Mouse (Mus musculus) left cerebral cortex, postnatal 25 days (tissue): ENCODE data around the gene Olfr557. TPM values are rescaled to one million over a fixed set of nuclear protein-coding genes. Genes with fewer than 3 reads are reported as not detected.

Experiments
- DNase-seq, 2 experiments: peaks; one replicate each; pipeline ENCODE4 v3.0.0; 2022; ENCODE audit warnings: low spot score in 2 of 2, mixed read lengths in 1 of 2
- intact Hi-C: fragments of 180-260 bp; cut with DNase I; formaldehyde crosslinking; loops from one replicate; pipeline ENCODE4 v1.15.1; 2025
- total RNA-seq, 2 experiments: library from RNA; stranded (reverse); gene quantifications; 2 replicates each; pipeline ENCODE4 v1.2.3; 2021

Gene Olfr557
- total RNA-seq = not detected

DNA sequence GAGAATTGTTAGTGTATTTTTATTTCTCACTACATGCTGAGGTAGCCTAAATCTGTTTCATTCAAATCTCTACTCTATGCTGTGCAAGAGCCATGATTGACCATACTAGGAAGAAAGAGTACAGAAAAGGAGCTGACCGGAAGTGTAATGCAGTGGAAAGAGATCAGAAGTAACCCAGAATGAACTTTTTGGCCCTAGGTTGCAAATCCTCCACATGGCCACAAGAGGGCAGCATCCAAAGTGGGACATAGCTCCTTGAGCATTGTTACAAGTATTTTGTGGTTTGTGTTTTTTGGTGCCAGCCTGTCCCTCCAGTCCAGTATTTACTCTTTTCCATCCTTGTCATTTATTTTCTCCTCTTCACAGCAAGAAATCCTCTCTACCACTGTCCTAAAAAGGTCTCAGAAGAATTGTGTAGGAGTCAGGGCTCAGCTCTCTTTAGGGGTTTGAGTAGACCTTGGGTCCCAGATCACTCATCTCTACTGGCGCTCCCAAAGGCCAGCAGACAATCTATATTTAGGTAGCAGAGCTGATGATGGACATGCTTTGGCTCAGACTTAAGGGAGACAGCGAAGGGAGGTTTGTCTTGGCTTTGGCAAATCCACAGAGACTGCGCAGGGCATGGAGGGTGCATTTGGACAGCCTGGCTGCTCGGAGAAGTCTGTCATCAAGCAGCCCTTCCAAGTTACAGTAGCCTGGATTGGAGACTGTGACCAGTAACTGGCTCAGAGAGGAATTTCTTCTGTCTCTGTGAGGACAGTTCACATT, at the start of gene Olfr557:
Olfr557 (plus strand) TSS at position 553 of the 768 bp plus-strand sequence.
- intact Hi-C loops = loop anchor here (2.0 kb wide), 1 partner anchor 221 kb away; the partner anchor contains the start of gene Olfr571
- DNase-seq = peak; percentile 24 to 31

DNA sequence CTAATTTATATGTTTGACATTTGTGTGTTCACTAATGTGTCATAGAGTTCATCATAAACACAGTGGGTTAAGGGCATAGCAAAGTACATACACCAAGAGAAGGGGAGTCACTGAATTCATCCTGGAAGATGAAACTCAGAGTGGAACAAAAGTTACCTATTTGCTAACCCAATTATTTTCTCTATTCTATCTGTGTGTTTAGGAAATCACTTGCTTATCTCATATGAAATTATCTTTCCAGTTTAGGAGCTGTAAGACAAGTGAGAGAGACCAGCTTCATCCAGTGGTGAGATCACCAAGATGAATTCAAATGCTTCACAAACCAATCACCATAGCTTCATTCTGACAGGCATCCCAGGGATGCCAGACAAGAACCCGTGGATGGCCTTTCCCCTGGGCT, 37.2 kb upstream of the Olfr557 start, which contains the start of gene Olfr555:
Olfr555 (plus strand) TSS at position 301 of the 400 bp plus-strand sequence.
- intact Hi-C loops = no loop called here
- DNase-seq = no peak

DNA sequence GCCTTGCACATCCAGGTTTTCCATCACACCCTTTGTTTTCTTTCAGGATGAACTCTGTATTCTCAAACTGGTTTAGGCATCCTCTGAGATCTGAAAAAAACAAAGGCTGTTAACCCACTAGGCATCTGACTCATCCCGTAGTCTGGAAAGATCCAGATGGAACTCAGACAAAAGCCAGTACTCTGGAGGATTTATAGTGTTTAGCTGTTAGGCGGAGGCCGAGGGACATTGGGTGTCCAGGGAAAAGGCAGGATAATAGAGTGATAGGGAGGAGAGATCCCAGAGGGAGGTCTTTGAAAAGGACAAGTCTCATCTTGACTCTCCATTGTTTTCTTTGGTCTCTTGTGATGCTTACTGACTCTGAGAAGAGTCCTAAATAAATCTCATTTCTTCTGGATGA, 31.1 kb upstream of the Olfr557 start, which contains the start of gene Olfr556:
Olfr556 (plus strand) TSS at position 301 of the 400 bp plus-strand sequence.
- intact Hi-C loops = loop anchor here (2.0 to 10.0 kb wide), 2 partner anchors 258 to 1210 kb away; no protein-coding TSS in a partner anchor
- DNase-seq = no peak

DNA sequence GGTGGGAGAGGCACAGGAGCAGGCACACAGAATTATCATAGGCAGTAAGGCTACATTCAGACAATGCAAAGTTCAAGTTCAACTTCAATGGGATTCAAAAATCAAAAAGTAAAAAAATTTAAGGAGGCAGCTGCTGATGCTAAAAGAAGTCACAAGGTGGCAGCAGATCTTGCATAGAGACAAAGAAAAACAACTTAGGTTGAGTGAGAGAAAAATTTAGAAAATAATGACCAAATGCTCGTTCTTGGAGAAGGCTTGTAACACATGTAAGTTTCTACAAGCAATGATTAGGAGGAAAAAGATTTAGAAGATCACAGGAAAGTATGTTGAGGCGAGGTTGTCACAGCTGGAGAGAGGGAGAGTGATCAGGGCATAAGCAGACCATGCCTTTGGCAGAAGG, 30.3 kb upstream of the Olfr557 start:
- peak in 1 of 2 experiments; percentile 31 for DNase-seq
- intact Hi-C loops = loop anchor here (2.0 to 10.0 kb wide), 2 partner anchors 257 to 1209 kb away; no protein-coding TSS in a partner anchor

DNA sequence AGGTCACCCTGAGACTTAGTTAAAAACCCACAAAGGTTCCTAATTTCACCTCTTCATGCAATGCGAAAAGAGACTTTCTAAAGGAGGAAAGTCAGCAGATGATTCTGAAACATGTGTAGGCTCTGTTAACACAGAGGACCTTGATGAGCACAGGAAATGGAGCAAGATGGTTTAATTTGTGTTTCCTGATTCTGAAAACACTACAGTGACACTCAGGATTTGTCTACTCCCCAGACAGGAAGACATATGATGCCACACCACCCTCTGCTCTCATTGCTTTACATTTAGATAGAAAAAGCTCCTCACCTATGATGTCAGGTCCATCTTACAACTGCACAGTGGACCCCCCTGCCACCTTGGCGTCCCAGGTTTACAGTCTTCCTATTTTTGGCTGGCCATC, 19.5 kb upstream of the Olfr557 start:
- intact Hi-C loops = no loop called here

DNA sequence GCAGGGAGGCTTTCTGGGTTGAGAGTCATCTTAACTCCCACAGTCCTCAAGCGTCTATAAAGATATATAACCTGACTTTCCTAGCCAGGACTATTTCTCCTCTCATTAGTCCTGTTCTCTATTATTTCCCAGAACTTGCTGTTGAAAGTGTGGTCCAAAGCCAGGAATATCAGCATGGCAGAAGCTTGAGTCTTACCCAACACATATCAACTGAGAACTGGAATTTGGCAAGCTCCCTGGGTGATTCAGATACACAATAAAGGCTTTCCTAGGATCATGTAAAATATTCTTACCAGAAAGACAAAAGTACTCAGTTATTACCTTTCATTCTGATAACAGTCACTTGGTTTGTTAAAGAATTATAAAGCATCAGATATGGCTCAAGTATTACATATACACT, 13.8 kb upstream of the Olfr557 start:
- DNase-seq = no peak
- intact Hi-C loops = no loop called here

More for the DNA sequence above, 19.5 kb upstream of the Olfr557 start:
- DNase-seq = no peak

DNA sequence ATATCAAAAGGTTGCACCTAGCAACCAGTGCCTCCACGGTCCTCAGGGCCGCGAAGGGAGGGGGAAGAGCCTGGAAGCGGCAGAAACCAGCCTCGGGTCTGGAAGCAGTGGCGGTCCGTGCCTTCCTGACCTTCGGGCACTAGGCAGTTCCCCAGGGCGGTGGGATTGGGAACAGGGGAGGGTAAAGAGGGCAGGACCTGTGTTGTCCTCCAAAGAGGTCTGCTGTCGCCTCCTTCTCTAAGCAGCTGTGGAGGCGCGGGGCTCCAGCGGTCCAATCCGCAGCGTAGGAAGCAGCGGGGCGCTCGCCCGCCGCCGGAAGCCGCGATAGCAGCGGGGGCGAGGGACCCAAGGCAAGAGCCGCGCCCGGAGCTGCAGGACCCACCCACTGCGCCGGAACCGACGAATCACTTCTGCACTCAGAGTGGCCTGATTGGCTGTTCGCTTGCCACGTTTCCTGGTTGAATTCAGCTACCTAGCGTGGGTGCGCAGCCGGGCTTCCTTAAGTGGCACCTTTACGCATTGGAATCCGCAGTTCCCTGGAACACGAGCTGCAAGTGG, 8.7 kb upstream of the Olfr557 start, which contains the start of gene Trim68:
Trim68 (minus strand) TSS at position 384 of the 558 bp plus-strand sequence.
- intact Hi-C loops = no loop called here
- peak; percentile 88 to 97 for DNase-seq

DNA sequence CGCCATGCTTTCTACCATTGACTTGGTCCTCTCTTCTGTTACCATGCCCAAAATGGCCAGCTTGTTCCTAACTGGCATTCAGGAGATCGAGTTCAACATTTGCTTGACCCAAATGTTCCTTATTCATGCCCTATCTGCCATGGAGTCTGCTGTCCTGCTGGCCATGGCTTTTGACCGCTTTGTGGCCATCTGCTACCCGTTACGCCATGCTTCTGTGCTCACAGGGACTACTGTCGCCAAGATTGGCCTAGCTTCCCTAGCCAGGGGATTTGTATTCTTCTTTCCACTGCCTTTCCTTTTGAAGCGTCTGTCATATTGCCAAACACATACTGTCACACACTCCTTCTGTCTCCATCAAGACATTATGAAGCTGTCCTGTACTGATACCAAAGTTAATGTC, 2.8 kb downstream of the Olfr557 start:
- intact Hi-C loops = no loop called here
- DNase-seq = no peak

DNA sequence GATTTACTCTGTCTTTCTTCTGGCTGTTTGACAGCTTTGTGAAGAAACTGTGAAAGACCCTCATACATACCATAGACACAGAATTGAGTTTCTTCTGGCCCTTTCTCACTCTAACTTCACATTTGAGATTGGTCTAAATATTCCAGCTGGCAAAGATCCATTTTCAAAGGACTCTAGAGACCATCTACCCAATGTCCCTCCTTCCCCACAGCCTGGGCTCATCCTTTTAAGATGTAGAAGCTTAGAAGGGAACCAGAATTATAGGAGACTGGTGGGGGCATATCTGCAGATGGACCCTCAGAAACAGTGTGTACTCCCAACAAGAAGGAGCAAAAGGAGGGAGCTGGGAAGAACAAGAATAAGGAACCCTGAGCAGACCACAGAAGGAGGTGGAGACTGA, 6.2 kb downstream of the Olfr557 start, which contains the start of gene Olfr558:
Olfr558 (plus strand) TSS at position 301 of the 400 bp plus-strand sequence.
- intact Hi-C loops = no loop called here
- DNase-seq = no peak

DNA sequence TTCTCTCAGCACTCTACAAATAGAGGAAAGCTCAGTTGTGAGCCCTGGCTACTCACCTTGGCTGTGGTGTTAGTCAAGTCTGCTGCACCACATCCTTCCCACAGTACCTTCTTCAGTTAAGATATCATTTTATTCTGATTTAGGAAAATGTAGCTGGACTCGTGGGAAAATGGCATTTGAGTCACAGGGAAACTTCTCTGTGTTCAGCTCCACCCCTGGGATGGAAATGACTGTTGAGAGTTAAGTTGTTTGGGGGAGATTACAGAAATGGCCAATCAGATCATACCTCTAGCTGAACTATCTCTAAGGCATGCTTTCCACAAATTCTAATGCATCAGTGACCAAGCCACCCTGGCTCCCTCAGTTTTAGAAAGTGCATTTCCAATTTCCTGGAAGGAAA, 23.3 kb downstream of the Olfr557 start, which contains the start of gene Olfr33:
Olfr33 (minus strand) TSS at position 101 of the 400 bp plus-strand sequence.
- intact Hi-C loops = no loop called here
- DNase-seq = no peak

DNA sequence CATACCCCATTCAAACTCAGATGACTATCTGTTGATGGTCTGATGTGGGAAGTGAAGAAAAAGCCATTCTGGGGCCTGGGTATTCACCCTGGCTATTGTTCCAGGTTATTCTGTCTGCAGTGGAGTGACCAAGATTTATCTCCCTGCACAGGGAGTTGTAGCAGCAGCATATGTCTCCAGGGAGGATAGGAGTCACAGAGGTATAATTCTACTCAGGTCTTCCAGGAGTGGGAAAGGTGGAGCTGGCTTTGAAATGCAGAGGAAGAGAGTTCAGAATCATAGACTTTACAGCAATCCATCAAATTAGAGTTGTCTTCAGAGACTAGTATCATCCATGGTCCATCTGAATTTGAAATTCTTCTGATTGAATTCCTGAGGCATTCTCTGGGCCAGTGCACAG, 31.7 kb downstream of the Olfr557 start, which contains the start of gene Olfr559:
Olfr559 (minus strand) TSS at position 101 of the 400 bp plus-strand sequence.
- DNase-seq = no peak
- intact Hi-C loops = no loop called here

DNA sequence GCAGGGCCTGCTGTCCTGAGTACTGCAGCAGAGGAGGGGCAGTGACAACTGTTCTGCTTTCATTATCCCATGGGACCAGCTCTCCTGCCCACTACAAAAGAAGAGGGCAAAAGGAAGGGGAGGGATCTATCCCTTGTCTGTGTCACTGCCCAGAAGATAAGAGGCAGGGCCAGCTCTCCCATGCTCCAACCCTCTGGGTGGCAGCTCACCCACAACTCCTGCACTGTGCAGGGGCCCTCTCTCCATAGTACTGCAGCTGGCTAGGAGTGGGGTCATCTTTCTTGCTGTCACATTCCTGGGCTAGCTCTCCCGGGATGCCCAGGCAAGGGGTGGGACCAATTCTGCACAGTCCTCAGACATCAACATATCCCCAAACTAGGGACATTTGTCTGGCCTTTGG, 38.1 kb downstream of the Olfr557 start:
- DNase-seq = no peak
- intact Hi-C loops = no loop called here

DNA sequence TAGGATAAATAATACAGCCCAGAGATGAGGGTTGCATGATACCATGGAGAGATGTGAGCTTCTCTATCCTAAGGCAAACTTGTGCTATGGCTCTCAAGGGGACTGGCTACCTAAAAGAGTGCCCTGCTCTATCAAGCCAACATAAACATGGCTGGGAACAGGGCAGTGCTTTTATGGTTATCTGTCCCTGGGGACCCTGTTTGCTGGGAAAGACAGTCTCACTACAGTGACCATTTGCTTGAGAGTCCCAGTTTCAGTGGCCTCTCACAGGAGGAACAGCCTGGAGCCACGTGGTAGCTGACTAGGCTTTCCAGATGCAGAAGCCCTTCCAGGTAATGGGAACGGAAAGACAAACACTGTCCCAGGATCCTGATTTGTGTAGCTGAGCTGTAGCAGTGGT, 42.0 kb downstream of the Olfr557 start:
- intact Hi-C loops = no loop called here
- DNase-seq = no peak

Other genes with a start within 250 kb of the Olfr557 start
- not detected for gene Olfr543, start 214.2 kb upstream of the Olfr557 start, total RNA-seq
- not detected for gene Olfr544, start 207.6 kb upstream of the Olfr557 start, total RNA-seq
- not detected for gene Olfr545, start 196.3 kb upstream of the Olfr557 start, total RNA-seq
- not detected for gene Olfr547, start 161.2 kb upstream of the Olfr557 start, total RNA-seq
- not detected for gene Olfr548-ps1, start 155.0 kb upstream of the Olfr557 start, total RNA-seq
- gene Olfr549, start 146.0 kb upstream of the Olfr557 start, total RNA-seq = not detected
- 1 to 10 TPM; 2.7 to 4.2 TPM for gene Trim21, start 130.4 kb upstream of the Olfr557 start, total RNA-seq
- under 1 TPM; 0.23 to 0.41 TPM for gene Olfr550, start 124.5 kb upstream of the Olfr557 start, total RNA-seq
- not detected for gene Olfr551, start 104.0 kb upstream of the Olfr557 start, total RNA-seq
- gene Olfr552, start 98.1 kb upstream of the Olfr557 start, total RNA-seq = under 1 TPM; 0.11 to 0.14 TPM
- not detected for gene Olfr553, start 77.7 kb upstream of the Olfr557 start, total RNA-seq
- not detected for gene Olfr554, start 57.5 kb upstream of the Olfr557 start, total RNA-seq
- gene Olfr555, start 37.1 kb upstream of the Olfr557 start, total RNA-seq = not detected
- not detected for gene Olfr556, start 31.0 kb upstream of the Olfr557 start, total RNA-seq
- 1 to 10 TPM; 4.1 to 5.3 TPM for gene Trim68, start 8.6 kb upstream of the Olfr557 start, total RNA-seq
- gene Olfr558, start 6.3 kb downstream of the Olfr557 start, total RNA-seq = under 1 TPM; 0.27 to 0.37 TPM
- not detected for gene Olfr33, start 23.2 kb downstream of the Olfr557 start, total RNA-seq
- gene Olfr559, start 31.6 kb downstream of the Olfr557 start, total RNA-seq = not detected
- gene Olfr560, start 63.5 kb downstream of the Olfr557 start, total RNA-seq = under 1 TPM in 1 of 2 experiments, not detected in 1; 0.16 TPM
- gene Olfr78, start 63.6 kb downstream of the Olfr557 start, total RNA-seq = under 1 TPM; 0.57 to 0.92 TPM
- not detected for gene Olfr561, start 75.3 kb downstream of the Olfr557 start, total RNA-seq
- gene Olfr564, start 107.6 kb downstream of the Olfr557 start, total RNA-seq = not detected
- not detected for gene Olfr566, start 162.9 kb downstream of the Olfr557 start, total RNA-seq
- not detected for gene Olfr568, start 181.2 kb downstream of the Olfr557 start, total RNA-seq
- not detected for gene Olfr569, start 195.0 kb downstream of the Olfr557 start, total RNA-seq
- not detected for gene Olfr570, start 198.7 kb downstream of the Olfr557 start, total RNA-seq
- not detected for gene Olfr571, start 221.6 kb downstream of the Olfr557 start, total RNA-seq
- gene Olfr572, start 228.5 kb downstream of the Olfr557 start, total RNA-seq = not detected
- gene Olfr573-ps1, start 246.7 kb downstream of the Olfr557 start, total RNA-seq = not detected